Mouse (Mus musculus): ENCODE results near the gene Pip4k2a.
A peak's percentile ranks its signal among the peaks of the same experiment; 100 is the strongest.

DNA sequence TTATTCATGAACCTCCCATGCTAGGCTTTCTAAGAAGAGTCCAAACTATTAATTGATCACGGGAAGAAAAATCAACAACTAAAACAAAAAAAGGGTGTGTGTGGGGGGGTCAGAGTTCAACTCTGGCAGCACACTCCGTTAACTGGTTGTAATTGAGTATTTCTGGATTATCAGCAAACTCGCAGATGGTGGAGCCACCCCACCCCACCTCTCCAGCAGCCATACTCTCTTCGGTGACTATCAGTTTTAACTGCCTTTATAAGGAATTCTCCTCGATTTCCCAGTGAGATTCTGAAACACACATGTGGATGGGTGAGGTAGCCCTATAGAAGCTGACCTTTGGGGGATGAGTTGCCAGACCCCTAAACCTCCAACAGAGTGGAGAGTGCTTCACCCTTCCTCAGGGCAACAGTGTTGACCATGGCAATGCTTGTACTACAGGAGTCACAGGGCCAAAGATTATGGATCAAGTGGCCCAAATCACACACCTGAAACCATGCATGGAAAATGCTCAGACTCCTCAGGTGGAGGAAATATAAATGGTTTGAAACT lies 136.2 kb downstream of the Pip4k2a start:
- no peak for TF ChIP-seq CTCF (IDR thresholded peaks at IDR 0.05; ENCODE audit: low read depth)
- TF ChIP-seq EP300 (IDR thresholded peaks at IDR 0.05; ENCODE audit: low read depth): peak; percentile 80

Data from liver, embryonic 14.5 days (tissue).